Mouse (Mus musculus) layer of hippocampus, adult 11-12 months (tissue): Measurements from ENCODE around the gene Foxn3.

ENCODE experiments used
- DNase-seq: peaks from one replicate; pipeline ENCODE4 v3.0.0; 2022; ENCODE audit warnings: low spot score

The Foxn3 gene

DNA sequence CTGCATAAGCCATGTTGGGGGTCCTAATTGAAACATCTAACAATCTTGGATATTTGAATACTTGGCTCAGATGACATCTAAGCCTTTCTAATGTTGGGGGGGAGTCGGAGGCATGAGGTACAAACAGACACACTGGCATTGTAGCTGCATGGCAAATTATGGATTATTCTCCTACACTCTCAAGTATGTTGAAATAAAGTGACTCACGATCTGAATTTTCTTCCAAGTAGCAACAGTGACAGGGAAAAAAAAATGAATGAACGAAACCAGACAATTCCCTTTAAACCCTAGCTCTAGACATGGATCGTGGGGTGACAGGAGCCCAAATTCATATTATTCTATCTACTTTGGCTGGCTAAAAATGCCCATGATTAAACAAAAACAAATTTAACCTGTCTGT is 178.3 kb downstream of the Foxn3 start:
- no peak for DNase-seq

- no peak for DNase-seq
Measured at GRCm38 (mm10) chr12:99381317-99381716, 182.1 kb downstream of the Foxn3 start.

DNA sequence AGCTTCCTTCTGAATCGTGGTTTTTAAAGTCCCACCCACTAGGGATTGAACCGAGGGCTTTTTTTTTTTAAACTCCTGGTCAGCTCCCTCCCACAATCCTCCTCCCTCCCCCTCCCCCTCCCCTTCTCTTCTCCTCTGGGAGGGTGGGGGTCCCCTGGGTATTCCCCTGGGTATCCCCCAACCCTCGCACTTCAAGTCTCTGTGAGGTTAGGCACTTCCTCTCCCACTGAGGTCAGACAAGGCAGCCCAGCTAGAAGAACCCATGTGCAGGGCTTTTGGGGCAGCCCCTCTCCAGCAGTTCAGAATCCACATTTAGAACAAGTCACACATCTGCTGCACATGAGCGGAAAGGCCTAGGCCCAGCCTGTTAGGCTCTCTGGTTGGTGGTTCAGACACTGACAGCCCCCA is 182.5 kb downstream of the Foxn3 start:
- DNase-seq = no peak

DNA sequence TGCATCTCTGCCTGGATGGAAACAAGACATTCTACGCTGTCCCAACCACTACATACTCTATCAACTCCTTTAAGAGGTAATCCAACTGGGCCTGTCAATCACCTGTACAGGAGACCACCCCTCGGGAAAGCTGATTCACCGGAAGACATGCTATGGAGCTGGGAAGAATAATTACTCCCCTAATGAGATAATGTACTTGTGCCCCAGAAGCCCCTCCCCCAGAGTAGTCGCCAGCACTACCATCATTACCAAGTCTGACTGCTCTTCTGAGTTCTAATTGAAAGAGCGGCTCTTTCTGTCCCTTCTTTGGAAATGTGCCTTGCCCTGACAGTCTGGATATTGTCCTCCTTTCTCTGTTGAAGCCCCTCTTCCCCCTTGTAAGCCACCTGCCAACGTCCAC is 183.3 kb downstream of the Foxn3 start:
- no peak for DNase-seq

DNA sequence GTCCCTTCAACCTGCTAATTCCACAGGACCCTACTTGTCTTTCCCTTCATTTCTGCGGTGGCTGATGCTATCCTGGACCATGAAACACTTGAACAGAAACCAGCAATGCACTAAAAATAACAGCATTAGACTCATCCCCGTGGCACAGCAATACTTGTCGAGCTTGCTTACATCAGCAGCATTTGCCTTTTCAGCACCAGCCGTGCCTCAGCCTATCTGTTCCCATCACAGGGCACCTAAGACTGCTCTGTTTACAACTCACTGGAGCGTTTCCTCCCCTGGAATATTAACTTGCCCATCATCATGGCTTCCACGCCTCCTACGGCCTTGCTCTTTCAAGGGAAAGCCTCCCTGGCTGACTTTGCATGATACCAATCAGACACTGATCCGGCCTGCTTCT is 185.1 kb downstream of the Foxn3 start:
- DNase-seq = no peak

DNA sequence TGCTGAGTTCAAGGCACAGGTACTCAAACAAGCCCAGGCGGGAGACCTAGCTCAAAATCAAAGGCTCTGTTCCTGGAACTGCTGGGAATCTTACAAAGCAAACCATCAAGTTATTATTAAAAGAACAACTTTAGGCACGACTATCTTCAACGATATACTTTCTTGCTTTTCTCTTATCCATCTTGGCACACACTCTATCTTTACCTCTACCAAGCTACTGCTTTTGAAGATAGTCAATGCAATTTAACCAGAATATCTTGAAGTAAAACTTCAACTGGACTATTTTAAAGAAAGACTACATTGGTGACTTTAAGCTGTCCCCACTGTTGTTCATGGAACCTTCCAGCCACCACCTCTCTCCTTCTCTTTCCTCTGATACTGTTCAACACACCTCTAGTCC is 185.7 kb downstream of the Foxn3 start:
- no peak for DNase-seq

DNA sequence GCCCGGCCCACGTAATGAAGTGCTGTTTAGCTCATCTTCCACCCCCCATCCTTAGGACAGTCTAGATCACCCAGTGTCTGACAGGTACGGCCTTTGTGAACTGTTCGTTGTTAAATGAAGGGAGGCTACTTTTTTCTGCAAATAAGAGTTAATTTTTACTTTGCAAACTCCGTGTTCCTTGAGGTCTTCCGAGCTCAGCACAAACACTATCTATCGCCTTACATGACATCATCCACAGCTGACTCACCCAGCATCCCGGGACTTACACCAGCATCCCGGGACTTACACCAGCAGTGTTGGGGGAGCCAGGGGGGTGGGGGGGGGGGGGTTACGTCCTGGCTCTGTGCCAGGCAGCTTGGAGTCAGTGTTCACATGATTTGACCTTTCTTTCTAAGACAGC is 186.3 kb downstream of the Foxn3 start:
- no peak for DNase-seq

DNA sequence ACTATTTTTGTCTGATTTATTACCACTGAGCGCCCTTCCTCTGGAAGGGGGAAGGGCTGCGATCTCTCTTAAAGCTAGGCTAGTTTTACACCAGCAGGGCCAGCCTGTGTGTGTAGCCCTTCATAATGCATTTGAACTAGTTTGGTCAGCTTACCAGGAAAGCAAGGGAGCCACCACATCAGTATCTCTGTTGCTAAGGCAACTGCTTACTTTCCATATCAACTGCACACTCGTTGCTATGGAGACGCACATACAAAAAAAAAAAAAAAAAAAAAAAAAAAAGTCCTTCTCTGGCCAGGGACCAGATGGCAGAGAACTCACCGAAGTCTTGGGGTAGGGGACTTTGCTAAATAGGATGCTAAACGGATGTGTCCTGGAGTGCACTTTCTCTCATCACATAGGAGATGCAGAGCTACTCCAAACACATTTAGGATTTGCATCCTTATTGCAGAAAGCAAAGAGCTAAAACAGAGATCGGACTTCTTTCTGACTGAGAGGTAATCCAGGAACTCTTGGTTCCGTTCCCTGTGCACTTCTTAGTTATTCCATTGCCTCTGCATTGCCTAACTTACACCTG is 187.4 kb downstream of the Foxn3 start:
- no peak for DNase-seq

DNA sequence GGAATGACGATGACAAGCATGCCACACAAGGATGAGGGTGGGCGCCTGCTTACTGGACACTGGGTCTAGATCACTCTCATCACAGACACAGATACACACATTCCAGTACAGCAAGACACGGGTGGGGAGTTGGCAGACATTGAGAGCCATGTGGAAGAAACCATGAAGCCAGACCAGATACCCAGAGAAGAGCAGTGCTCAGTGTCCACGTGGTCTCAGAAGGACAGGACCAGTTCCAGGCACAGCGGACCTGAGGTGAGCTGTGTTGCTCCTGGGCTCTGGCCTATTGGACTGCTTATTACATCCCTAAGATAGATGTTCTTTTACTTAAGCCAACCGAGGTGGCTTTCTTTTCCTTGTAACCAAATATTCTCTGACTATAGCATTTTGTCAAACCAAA is 188.0 kb downstream of the Foxn3 start:
- no peak for DNase-seq

DNA sequence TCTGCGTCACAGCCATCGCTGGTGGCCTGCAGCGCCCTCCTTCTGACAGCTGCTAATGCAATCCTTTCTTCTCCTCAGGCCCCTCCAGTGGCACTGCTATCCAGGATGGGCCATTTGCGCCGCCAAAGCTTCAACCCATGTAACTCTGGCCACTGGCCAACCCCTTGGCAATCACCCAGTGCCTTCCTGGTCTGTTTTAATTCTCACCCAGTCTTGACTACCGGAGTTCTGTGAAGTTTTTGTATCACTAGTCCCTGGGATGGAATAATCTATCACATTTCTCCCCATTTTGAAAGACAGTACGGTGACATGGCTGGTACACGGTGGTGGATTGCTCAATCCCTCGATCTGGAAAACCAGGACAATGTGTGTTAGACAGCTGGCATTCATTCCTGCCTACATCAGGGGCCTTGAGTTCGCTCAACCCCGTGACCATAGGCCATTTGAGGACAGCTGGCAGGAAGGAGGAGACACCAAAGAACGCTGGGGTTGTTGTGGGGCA is 189.2 kb downstream of the Foxn3 start:
- no peak for DNase-seq

- DNase-seq = no peak
Measured at GRCm38 (mm10) chr12:99373584-99373983, 189.8 kb downstream of the Foxn3 start.

GRCm38 (mm10) chr12:99371500-99371899 is 191.9 kb downstream of the Foxn3 start:
- no peak for DNase-seq

GRCm38 (mm10) chr12:99368251-99368650 is 195.1 kb downstream of the Foxn3 start:
- peak; percentile 50 for DNase-seq

DNA sequence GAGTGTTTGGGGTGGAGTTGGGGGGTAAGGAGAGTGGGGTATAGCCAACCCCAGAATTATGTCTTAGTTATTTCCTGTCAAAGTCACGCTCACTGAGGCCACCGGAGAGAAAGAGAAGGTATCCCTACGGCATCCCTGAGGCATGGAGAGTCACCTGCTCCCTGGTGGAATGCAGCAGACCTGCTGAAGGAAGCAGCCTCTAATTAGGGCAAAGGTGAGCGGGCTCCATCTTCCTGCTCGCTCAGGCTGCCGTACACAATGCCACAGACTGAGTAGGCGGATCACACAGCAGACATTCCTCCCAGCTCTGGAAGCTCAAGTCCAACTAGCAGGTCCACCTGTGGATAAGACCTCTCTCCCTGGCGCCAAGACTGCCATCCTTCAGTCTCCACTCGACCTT is 197.4 kb downstream of the Foxn3 start:
- no peak for DNase-seq

DNA sequence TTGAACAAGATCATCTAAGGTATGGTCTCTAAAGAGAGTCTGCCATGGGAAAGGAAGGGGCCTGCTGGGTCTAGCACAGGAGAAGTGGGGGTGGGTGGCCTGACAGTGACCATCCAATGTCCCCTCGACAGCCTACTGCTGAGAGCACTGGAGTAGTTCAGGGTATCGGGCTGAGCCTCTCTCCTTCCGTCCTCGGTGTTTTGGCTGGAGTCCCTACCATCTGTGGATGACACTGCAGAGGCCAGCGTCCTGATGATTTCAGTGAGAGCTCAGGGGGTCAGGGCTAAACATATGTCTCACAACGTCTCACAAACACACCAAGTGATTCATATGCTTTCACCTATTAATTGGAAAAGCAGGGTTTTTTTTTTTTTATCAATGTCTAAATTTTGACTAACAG is 199.2 kb downstream of the Foxn3 start:
- no peak for DNase-seq

- no peak for DNase-seq
Measured at GRCm38 (mm10) chr12:99363024-99363423, 200.4 kb downstream of the Foxn3 start.

DNA sequence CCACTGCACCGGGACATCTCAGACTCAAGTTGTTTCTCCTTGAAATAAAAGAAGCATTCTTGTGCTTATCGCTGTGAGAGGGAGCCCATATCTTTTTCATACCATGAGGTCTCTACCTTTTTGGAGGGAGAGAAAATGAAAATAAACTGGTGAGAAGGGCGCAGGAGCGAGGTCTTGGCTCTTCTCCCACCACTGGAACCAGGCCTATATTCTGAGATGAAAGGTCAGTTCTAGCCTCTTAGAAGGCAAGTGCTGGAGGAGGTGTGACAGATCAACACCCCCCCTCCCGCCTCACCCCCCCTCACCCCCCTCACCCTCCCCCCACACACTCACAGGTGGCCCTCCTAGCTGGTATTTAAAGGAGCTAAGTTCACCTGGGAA is 201.6 kb downstream of the Foxn3 start:
- DNase-seq = no peak

- DNase-seq = no peak
Measured at GRCm38 (mm10) chr12:99360958-99361751, 202.2 kb downstream of the Foxn3 start.

- DNase-seq = no peak
Measured at GRCm38 (mm10) chr12:99358698-99359097, 204.7 kb downstream of the Foxn3 start.

- no peak for DNase-seq
Measured at GRCm38 (mm10) chr12:99356660-99357059, 206.7 kb downstream of the Foxn3 start.

GRCm38 (mm10) chr12:99353692-99354091 is 209.7 kb downstream of the Foxn3 start:
- DNase-seq = no peak

GRCm38 (mm10) chr12:99352583-99352982 is 210.8 kb downstream of the Foxn3 start:
- DNase-seq = no peak

- no peak for DNase-seq
Measured at GRCm38 (mm10) chr12:99352136-99352535, 211.2 kb downstream of the Foxn3 start.

- DNase-seq = no peak
Measured at GRCm38 (mm10) chr12:99351731-99352130, 211.7 kb downstream of the Foxn3 start.
